Mouse (Mus musculus) forebrain, postnatal 0 days (tissue): ENCODE results near the gene Ska2. TPM values are rescaled to one million over a fixed set of nuclear protein-coding genes. Genes with fewer than 3 reads are reported as not detected.

ENCODE experiments used
- ATAC-seq: fragments of 200-750 bp; cut with Nextera tagmentation; 2 replicates; pipeline ENCODE4 v1.8.0; 2017; ENCODE audit warnings: mild to moderate bottlenecking, moderate library complexity
- DNase-seq: peaks from one replicate; pipeline ENCODE4 v3.0.0-alpha.2; 2015
- H3K27ac ChIP-seq: fragments of 300-500 bp; sonication (generic); 2 replicates; pipeline ENCODE4 v1.5.1; 2014; ENCODE audit warnings: low read depth, mild to moderate bottlenecking, antibody characterized with exemption, low read length, moderate library complexity, mixed read lengths
- H3K27me3 ChIP-seq: fragments of 300-500 bp; sonication (generic); 2 replicates; pipeline ENCODE4 v1.6.1; 2014; ENCODE audit warnings: mild to moderate bottlenecking, low read length, mixed read lengths; ENCODE audit not compliant: insufficient read depth
- H3K36me3 ChIP-seq: fragments of 300-500 bp; sonication (generic); 2 replicates; pipeline ENCODE4 v1.6.1; 2014; ENCODE audit warnings: mild to moderate bottlenecking, moderate library complexity; ENCODE audit not compliant: insufficient read depth
- H3K4me1 ChIP-seq: fragments of 300-500 bp; sonication (generic); 2 replicates; pipeline ENCODE4 v1.6.1; 2014; ENCODE audit warnings: antibody characterized with exemption; ENCODE audit not compliant: insufficient read depth
- H3K4me2 ChIP-seq: fragments of 300-500 bp; sonication (generic); 2 replicates; pipeline ENCODE4 v1.6.1; 2014; ENCODE audit warnings: low read depth, mild to moderate bottlenecking, moderate library complexity
- H3K4me3 ChIP-seq: fragments of 300-500 bp; sonication (generic); 2 replicates; pipeline ENCODE4 v1.5.1; 2014; ENCODE audit warnings: low read depth, low read length, mixed read lengths
- H3K9ac ChIP-seq: fragments of 300-500 bp; sonication (generic); 2 replicates; pipeline ENCODE4 v1.6.1; 2014; ENCODE audit warnings: mild to moderate bottlenecking
- H3K9me3 ChIP-seq: fragments of 300-500 bp; sonication (generic); 2 replicates; pipeline ENCODE4 v1.6.1; 2016; ENCODE audit warnings: low read length
- CTCF ChIP-seq: sonication (generic); IDR thresholded peaks from 2 replicates; pipeline ENCODE4 v1.5.1; 2016; ENCODE audit warnings: antibody characterized with exemption, control low read depth, low read depth
- WGBS: fragments of 180-500 bp; shearing (Covaris S2); extraction: QIAGEN DNeasy Blood & Tissue Kit; methylation state at CpG from one replicate; pipeline ENCODE4 v1.1.7; 2014; 5-methylcytosine and 5-hydroxymethylcytosine counted together
- microRNA counts: library from miRNA; unstranded; fragments of <30 nt; microRNA quantifications from one replicate; lab custom pipeline; 2015
- microRNA-seq, 2 experiments: library from miRNA; unstranded; fragments of <30 nt; microRNA quantifications; one replicate each; pipeline ENCODE4; 2016
- polyA plus RNA-seq: library from polyadenylated mRNA; unstranded; fragments of >200 nt; fragmentation: Nextera tagmentation; extraction: Ambion mirVana; gene quantifications from 2 replicates; pipeline ENCODE4 v1.2.1, GENCODE M21; 2015
- total RNA-seq: library from RNA; depleted of rRNA; stranded (reverse); fragments of >200 nt; gene quantifications from 2 replicates; pipeline ENCODE4 v1.2.3, GENCODE M21; 2014; rRNA removed

Gene Ska2
- total and polyA plus RNA-seq, 2 experiments from 2014 or later, result 31.1 to 41.5 TPM

GRCm38 (mm10) chr11:87173625-87174024, 64.6 kb downstream of the Ska2 start:
- Histone ChIP-seq H3K4me2 (no peak overlapping the region), H3K4me3 (no peak overlapping the region), H3K36me3 (peaks cover 28% of the 10 kb centered on the region), H3K27me3 (no peaks in the 10 kb centered on the region), H3K27ac (no peak overlapping the region), H3K9ac (no peak overlapping the region), H3K9me3 (no peaks in the 10 kb centered on the region), H3K4me1 (no peaks in the 10 kb centered on the region)
- no peak for TF ChIP-seq CTCF
- WGBS, result 84% methylated on average over 5 of the region's 5 CpGs
- DNase-seq (no peak), ATAC-seq (no peak)

MicroRNAs within 50 kb of the gene (microRNA counts, 519-probe panel; counts per million panel counts)
- microRNA mmu-miR-301a (lab: Ali Mortazavi, UCI), result 6,439 counts per million, percentile 85 among the panel's probes with 10 or more counts

Small RNA genes lying within 50 kb of the gene (microRNA-seq; reads per million reads assigned to microRNA genes)
- gene Mir301, result 1,509 to 2,208 reads per million in 2 experiments

Other genes starting within 250 kb of the Ska2 start
- gene Ypel2, start 115.5 kb upstream of the Ska2 start, total RNA-seq, result 5.6 and 6.3 TPM in 2 replicates
- 3.7 and 4.5 TPM in 2 replicates for gene Ypel2, start 115.5 kb upstream of the Ska2 start, polyA plus RNA-seq
- 73.7 and 85.2 TPM in 2 replicates for gene Gdpd1, start 35.2 kb upstream of the Ska2 start, total RNA-seq
- 182 and 186 TPM in 2 replicates for gene Gdpd1, start 35.2 kb upstream of the Ska2 start, polyA plus RNA-seq
- gene Smg8, start 22.5 kb upstream of the Ska2 start, total RNA-seq, result 25.7 and 30.2 TPM in 2 replicates
- gene Smg8, start 22.5 kb upstream of the Ska2 start, polyA plus RNA-seq, result 16.2 and 17.1 TPM in 2 replicates
- 0.77 and 2.1 TPM in 2 replicates for gene Prr11, start 526 bp upstream of the Ska2 start, total RNA-seq
- gene Prr11, start 526 bp upstream of the Ska2 start, polyA plus RNA-seq, result 0.90 and 1.1 TPM in 2 replicates
- gene Trim37, start 17.8 kb downstream of the Ska2 start, total RNA-seq, result 134 and 139 TPM in 2 replicates
- 47.4 and 68.7 TPM in 2 replicates for gene Trim37, start 17.8 kb downstream of the Ska2 start, polyA plus RNA-seq
- 72.6 and 85.0 TPM in 2 replicates for gene Ppm1e, start 249.8 kb downstream of the Ska2 start, total RNA-seq
- 14.3 and 18.9 TPM in 2 replicates for gene Ppm1e, start 249.8 kb downstream of the Ska2 start, polyA plus RNA-seq